Mouse (Mus musculus): Measurements from ENCODE around the gene Tmco4. TPM values are rescaled to one million over a fixed set of nuclear protein-coding genes. Genes with fewer than 3 reads are reported as not detected.
A peak's percentile ranks its signal among the peaks of the same experiment; 100 is the strongest.

The Tmco4 gene
- total RNA-seq, 4 experiments from 2014 or later = 10.2 to 16.9 (median 12.0) TPM

DNA sequence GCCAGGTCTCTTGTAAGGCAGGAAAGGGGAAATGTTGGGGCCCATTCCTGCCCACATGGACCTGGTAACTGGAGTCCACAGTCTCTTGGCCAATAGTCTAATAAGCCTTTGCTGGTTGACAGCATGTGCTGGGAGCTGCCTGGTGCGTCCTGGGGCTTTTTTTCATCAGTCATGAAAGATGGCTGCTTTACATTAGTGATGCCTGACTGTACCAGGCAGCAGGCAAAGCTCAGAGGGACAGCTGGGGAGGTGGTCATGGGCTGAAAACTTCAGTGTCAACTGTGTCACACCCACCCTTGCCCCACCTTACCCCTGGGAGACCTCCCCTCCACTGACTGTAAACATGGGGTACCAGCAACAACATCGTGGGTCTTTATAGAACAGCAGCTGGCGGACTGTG lies 83.1 kb downstream of the Tmco4 start:
- DNase-seq (ENCODE audit: low spot score in 2 of 2) = no peak

DNA sequence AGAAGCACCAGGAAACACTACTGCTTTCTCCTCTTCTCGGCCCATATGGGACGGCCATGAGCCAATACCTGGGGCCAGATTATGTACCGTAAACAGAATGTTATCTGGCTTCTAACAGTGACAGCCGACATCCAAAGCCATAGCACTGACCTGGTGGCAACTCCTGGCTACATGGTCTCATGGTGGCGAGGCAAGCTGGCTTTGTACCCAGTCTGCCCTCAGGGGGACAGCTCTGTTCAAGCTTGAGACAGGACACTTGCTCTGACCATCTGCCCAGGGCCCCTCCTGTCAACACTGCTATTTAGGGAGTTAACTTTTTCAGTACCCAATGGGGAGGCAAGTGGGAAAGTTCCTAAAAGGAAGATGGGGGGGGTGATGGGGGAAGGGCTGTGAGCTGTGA lies 84.6 kb downstream of the Tmco4 start:
- DNase-seq (ENCODE audit: low spot score in 2 of 2) = no peak

DNA sequence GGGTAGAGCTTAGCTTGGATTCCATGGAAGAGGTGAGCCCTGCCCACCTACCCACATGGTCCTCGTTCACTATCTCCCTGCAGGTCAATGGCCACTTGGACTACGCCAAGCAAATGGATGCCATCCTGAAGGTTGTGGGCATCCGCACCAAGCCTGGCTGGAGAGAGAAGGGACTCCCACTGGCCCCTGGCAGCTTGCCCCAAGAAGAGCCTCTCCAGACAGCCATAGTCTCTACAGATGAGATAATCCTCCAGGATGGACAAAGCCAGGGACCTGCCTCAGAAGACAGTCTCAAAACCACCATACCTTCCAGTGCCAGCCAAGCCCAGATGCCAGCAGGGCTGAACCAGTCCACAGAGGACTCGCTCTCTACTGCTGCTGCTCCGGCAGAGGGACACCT lies 85.3 kb downstream of the Tmco4 start:
- DNase-seq (ENCODE audit: low spot score in 2 of 2) = no peak

DNA sequence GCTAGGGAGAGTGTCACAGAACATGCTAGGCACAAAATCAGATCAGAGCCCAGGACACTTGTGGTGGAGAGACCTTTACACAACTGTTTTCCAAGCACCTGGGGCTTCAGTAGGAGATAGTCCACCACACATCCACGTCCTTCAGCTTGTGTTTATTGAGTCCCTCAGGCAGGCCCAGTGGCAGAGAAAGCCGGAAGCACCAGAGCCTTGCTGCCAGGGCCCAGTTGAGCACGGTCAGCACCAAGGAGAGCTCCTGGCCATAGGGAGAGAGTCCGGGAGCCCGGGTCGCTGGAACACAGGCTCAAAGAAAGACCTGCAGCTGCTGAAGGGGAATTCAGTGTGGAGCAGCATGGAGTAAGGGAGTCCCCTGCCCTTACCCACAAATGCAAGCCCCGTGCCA lies 86.9 kb downstream of the Tmco4 start:
- no peak for DNase-seq (ENCODE audit: low spot score in 2 of 2)

DNA sequence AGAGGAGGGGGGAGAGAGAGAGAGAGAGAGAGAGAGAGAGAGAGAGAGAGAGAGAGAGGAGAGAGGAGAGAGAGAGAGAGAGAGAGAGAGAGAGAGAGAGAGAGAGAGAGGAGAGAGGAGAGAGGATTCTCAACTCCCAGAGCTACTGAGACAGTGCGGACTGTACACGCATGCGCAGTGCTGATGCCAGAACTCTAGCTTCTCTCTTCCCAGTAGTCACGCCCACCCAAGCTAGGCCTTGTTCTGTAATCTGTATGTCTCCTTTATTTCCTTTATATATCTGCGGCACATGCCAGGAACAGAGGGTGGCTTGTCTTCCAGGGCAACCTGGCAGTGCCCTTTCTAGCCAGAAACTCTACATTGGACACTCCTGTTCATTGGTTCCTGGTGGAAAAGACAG lies 92.1 kb downstream of the Tmco4 start:
- DNase-seq (ENCODE audit: low spot score in 2 of 2) = no peak

DNA sequence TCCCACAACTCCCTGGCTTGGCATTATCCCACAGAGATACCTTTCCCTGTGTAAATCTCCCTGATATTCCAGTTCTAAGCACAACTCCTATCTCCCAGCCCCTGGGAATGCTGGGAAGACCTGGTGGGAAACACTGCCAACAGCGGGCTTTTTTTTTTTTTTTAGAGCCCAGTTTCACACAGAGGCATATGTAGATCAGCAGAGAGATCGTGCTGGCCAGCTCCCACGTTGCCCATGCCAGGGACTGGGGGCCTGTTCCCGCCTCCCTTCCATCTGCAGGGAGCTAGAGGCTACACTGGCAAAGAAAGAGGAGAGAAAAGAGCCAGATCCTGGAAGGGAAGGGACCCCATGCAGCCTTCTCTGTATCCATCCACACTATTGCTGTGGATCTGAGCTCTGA lies 95.6 kb downstream of the Tmco4 start:
- no peak for DNase-seq (ENCODE audit: low spot score in 2 of 2)

DNA sequence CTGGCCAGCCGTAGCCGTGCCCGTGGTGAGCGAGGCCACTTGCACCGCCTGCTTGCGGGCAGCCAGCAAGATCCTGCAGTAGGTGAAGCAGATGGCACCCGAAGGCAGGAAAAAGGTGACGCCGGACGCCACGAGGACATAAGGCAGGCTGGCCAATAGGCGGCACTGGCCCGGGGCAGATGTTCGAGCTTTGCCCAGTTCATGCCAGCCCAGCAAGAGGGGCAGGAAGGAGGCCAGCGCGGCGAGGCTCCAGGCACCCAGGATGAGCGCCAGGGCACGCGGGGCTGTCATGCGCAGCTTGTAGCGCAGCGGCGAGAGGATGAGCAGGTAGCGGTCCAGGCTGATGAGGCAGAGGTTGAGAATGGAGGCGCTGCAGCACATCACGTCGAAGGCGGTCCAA lies 101.4 kb downstream of the Tmco4 start:
- peak in 1 of 2 experiments; percentile 61 for DNase-seq (ENCODE audit: low spot score in 2 of 2)

DNA sequence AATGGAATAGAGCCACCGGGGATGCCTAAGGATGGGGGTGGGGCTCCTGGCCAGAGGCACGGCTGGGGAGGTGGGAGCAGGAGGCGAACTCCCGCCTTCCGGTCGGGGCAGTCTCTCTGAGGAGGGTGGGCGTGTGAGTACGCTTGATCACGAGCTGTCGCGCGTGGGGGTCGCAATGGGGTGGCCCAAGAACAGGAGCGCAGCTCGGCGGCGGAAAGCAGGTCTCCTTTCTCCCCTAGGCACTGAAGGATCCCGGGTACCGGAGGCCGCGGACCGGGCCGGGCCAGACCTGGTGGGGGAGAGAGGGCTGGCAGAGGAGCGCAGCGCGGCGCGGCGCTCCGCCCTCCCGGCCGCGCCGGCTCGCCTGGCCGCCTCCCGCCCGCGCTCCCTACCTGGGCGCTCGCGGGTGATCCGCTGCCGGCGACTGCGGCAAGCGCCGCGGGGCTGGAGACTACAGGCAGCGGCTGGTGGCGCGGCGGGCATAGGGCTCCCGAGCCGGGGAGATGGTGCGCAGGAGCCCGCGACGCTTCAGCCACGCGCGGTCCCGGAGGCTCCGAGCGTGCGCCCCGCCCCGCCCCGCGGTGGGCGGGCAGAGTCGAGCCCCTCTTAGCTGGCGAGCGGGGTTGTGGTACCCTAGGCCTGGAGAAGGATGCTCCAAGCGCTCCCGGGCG lies 102.5 kb downstream of the Tmco4 start, which contains the start of gene Htr6:
Htr6 (minus strand) TSS at position 530 of the 671 bp plus-strand sequence.
- no peak for DNase-seq (ENCODE audit: low spot score in 2 of 2)

DNA sequence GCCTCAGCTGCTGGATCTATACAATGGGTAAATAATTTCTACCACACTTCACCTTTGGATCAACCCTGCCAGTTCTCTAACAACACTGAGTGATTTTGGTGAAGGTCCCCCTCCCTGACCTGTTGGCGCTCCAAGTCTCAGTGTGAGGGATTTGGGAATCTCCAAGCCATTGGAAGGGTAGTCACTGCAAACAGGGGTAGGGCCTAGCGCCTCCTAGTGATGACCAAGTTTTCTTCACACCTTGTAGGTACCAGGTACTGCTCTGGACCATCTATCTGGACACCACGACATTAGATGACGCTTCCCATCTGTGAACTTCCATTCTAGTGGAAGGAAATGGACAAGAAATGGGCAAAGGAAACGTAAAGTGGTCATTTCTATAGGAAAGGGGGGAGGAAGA lies 103.2 kb downstream of the Tmco4 start:
- no peak for DNase-seq (ENCODE audit: low spot score in 2 of 2)

DNA sequence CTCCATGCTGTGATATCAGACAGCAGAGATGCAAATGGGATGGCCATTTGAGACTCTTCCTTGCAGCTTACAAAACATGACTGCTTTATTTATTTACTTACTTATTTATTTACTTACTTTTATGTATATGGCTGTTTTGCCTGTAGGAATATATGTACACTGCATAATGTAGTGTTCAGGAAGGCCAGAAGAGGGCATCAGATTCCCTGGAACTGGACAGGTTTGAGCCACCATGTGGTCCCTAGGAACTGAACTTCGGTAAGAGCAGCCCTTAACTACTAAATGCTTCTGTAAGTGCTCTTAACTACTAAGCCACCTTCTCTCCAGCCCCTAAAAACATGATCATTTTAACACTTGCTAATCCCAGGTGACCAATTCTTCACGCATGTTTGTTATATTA lies 105.6 kb downstream of the Tmco4 start:
- DNase-seq (ENCODE audit: low spot score in 2 of 2) = no peak

DNA sequence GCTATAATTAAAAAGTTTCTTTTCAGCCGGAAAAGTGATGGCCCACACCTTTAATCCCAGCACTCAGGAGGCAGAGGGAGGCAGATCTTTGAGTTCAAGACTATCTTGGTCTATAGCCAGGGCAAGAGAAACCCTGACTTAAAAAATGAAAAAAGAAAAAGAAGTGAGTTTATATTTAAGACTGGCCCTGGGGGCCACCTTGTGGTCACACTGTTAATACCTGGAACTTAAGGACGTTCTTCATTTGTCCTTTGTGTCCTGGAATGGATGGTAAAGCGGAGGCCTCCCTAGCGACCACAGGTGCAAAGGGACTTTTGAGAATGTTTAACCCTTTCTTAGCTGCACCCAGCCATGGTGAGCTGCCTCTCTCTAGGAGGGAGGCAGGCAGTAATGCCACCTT lies 106.0 kb downstream of the Tmco4 start:
- no peak for DNase-seq (ENCODE audit: low spot score in 2 of 2)

DNA sequence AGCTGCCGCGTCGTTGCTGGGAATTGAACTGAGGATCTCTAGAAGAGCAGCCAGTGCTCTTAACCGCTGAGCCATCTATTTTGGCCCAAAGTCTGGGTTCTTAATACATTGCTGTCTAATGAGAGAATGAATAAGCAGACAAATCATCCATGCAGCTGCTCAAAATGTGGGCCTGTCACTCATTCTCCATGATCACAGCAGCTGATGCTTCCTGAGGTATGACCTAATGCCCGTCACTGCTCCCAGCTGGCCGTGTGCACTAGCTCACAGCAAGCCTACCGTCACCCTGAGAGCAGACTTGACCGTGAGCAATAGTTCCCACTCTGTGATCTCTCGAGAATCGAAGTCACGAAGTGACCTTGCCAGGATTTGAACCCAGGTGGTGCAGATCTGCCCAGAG lies 106.8 kb downstream of the Tmco4 start:
- no peak for DNase-seq (ENCODE audit: low spot score in 2 of 2)

DNA sequence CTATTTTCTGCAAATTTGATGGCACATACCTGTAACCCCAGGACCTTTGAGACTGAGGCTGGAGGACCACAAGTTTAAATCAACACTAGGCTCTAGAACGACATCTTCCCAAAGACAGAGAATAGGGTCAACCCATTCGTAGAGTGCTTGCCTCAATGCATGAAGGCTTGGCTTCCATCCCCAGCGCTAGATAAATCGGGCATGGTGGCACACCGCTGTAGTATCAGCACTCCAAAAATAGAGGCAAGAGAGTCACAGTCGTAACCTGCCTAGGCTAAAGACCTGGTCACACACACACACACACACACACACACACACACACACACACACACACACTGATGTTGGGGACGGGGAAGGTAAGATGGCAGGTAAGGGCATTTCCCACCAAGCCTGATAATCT lies 107.6 kb downstream of the Tmco4 start:
- DNase-seq (ENCODE audit: low spot score in 2 of 2) = no peak

DNA sequence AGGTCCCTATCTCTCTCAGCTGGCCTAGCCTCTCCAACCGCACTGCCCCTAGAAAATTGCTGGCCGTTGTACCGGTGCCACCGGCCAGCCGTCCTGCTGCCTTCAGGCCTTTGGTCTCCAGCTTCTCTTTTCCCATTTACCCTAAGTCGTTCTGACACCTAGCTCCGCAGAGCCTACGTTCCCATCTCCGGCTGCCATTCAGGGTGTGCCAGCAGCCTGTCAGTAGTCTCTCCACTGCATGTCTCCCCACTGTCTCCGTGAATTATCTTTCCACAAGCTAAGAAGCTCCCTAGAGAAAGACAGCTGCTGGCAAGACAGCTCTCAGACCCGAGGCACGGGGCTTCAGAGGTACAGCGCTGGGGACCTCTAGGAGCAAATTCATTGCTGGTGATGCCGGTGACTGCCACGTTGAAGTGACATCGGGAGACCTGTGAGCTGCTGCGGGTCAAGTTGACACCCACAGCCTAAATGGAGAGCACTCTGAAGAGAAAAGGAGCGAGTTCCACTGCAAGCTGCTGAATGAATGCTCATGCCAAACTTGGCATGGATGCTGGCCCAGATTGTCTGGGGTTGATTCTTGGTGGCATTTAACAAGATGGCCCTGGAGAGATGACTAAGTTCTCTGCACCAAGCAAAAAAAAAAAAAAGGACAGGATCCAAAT lies 108.7 kb downstream of the Tmco4 start:
- no peak for DNase-seq (ENCODE audit: low spot score in 2 of 2)

DNA sequence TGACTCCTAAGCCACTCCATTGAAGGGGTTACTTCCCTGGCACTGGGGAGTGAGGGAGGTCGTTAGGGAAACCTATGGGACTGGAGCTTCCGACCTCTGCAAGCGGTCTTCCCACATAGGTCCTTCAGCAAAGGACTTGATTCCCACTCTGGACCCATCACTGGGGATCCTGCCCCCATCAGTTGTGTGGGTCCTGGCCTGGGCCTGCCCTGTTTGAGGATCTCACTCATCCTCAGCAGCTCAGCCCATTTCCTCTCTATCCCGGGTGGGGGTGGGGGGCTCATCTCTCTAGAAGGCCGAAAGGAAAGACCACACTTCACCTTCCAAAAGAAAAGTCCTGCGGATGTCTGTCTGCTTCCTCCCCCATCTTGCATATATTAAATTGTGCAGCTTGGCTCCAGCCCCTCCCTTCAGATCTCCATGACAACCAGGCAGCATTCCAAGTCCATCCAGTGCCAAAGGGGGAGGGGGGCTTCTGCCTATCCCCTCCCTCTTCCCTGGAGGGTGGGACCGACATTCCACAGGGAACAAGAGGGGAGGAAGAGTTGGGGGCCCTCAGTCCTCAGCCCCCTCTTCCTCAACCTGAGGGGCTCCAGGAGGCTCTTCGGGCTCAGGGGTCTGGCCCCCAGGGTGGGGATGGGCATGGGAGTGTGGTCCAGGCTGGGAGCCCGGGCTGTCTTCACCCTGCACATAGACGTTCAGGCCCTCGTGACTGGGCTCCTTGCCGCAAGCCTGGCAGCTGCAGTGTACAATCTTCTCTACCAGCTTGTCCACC lies 110.3 kb downstream of the Tmco4 start:
- DNase-seq (ENCODE audit: low spot score in 2 of 2) = no peak

DNA sequence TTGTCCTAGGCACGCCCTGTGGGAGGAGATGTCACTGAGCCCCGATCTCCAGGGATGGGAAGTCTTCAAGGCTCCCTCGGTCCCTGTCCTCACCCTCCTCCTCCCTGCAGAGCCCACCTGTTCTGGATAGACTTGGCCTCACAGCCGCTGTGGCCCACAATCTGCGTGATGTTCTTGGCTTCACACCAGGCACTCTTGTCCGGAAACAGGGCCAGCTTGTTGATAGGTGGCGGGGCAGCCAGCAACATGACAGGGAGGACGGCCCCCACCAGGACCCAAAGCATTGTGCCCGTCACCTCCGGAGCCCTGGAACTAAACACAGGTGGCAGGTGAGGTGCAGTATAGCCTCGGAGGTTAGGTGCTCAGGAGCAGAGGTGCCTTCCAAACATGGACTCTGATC lies 112.6 kb downstream of the Tmco4 start:
- no peak for DNase-seq (ENCODE audit: low spot score in 2 of 2)

DNA sequence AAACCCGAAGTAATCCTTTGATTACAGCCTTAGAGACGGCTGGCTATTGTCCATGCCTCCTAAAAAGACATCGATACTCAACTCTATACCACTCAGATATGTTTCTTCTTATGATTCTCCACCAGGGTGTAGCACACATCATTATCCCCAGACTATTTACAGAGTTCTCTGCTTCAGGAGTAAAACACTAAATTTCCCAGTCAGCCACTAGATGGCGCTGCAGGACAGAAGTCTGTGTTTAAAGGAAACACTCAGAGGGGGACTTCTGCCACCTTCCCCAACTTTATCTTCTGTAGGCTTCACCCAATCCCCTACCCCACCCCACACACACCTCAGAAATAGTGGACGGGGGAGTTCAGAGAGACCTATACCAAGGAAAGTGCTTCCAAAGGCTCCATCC lies 113.3 kb downstream of the Tmco4 start:
- DNase-seq (ENCODE audit: low spot score in 2 of 2) = peak; percentile 68 to 71

DNA sequence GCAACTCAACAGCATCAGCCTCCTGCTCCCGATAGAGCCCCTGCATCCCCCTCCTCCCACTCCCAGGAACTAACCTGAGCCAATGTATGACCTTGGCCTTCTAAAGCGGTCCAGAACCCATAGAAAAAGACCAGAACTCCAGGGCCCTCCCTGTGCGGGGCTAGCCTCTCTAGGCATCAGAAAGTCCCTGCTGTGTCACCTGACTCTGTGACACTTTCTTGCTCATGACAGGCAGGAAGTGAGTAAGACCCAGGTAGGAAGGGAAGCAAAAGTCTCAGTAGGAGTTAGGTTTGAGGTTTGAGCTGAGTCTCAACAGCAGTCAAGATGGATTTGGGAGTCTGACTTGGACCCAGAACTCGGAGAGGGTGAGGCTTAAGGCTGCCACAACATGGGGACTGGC lies 114.3 kb downstream of the Tmco4 start:
- no peak for DNase-seq (ENCODE audit: low spot score in 2 of 2)

DNA sequence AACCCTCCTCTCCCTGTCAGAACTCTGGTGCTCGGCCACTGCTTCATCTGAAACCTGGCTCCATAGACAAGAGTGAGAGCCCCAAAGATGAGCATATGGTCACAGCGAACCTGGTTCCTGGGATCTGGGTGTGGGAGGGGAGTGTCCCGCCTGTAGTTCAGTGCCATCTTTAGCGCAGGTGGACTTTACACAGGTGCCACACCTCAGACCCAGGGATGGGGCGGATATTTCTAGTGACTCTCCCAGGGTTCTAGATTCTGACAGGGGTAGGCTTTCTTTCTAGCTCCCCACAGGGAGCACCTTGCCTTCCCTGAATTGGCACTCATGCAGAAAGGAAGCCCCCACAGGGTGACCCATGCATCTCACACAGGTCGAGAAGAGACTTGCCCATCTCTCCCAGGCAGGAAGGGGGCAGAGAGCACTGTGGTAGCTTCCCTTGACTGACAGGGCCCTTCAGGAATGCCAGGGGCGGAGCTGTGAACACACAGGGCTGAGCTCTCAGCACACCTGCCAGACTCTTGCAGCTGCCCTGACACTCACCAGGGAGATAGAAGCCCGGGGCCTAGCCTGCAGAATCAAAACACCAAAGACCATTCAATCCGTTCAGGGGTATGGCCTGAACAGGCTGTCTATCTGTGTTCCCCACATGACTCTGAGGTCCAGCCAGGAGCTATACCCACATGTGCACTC lies 116.4 kb downstream of the Tmco4 start:
- DNase-seq (ENCODE audit: low spot score in 2 of 2) = no peak

DNA sequence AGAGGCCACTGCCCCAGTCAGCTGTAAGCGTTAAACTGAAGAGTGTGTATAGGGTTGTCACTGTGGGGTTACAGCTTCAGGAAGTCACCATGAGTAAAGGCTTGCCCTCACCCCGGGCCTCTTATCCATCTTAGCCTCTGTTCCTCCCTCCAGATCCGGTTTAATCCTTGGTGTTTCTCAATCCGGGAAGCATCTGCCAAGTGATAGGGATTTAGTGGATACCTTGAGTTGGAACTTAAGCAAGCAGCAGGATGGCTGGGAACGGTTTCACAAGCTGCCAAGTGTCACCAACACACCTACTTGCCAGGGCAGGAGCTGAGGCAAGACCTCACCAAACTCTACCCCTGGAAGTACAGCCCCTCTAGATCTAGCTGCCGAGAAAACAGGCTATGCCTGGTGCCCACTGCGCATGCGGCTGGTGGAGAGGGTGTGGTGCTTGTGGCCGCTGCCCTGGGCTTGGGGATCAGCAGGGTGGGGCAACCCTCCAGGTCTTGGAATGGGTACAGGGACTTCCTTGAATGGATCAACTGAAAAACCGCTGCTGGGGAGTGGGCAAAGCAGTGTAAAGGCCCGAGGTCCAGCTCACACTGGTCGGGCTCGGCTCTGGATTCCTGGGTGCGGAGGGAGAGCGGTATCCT lies 117.7 kb downstream of the Tmco4 start:
- no peak for DNase-seq (ENCODE audit: low spot score in 2 of 2)

DNA sequence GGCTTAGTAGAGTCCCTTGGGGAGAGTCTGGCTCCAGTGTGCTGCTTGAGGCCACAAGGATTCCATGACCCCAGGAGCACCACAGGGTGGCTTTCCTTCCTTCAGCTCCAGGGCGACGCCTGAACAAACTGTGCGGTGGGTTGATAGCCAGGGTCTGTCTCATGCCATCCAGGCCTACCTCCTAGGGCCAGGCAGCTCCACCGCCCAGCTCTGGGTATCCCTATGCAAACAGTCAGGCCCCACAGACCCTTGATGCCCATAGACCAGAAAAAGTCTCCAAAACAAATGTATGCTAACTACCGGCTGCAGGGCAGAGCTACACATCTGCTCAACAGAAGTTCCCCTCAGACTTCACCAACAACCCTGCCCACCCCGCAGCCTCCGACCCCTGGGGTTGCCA lies 118.4 kb downstream of the Tmco4 start:
- no peak for DNase-seq (ENCODE audit: low spot score in 2 of 2)

All from gastrocnemius, adult 8-10 months (tissue).